Mouse (Mus musculus) brown adipose tissue, adult 24 weeks (tissue): ENCODE results near the gene Hdgfl1. TPM values are rescaled to one million over a fixed set of nuclear protein-coding genes. Genes with fewer than 3 reads are reported as not detected.

ENCODE experiments used
- H3K27ac ChIP-seq: fragments of 200-500 bp; replicated peaks from 2 replicates; pipeline ENCODE4 v1.5.1; 2012; ENCODE audit warnings: low read depth, mild to moderate bottlenecking, low read length
- H3K4me1 ChIP-seq: fragments of 200-500 bp; 2 replicates; pipeline ENCODE4 v1.6.1; 2012; ENCODE audit warnings: low read length, mixed read lengths; ENCODE audit not compliant: control insufficient read depth, insufficient read depth, insufficient read length
- H3K4me3 ChIP-seq: fragments of 200-500 bp; 2 replicates; pipeline ENCODE4 v1.5.1; 2012; ENCODE audit warnings: low read depth, mild to moderate bottlenecking, low read length, moderate library complexity; ENCODE audit not compliant: insufficient read depth
- polyA plus RNA-seq: library from polyadenylated mRNA; stranded (reverse); fragments of >200 nt; gene quantifications from 2 replicates; pipeline ENCODE4 v1.2.4, GENCODE M21; 2012; ENCODE audit not compliant: missing spikeins, insufficient read depth, insufficient read length

The Hdgfl1 gene
- polyA plus RNA-seq, result not detected in 2 replicates

- Histone ChIP-seq H3K4me3 (no peak within 1 kb of the TSS), H3K4me1 (no peaks in the 10 kb centered on the region), H3K27ac (no peak within 1 kb of the TSS)
Observed at GRCm38 (mm10) chr13:26769955-26770354, at the start of gene Hdgfl1. Gene Hdgfl1 (minus strand): TSS chr13:26770165.

DNA sequence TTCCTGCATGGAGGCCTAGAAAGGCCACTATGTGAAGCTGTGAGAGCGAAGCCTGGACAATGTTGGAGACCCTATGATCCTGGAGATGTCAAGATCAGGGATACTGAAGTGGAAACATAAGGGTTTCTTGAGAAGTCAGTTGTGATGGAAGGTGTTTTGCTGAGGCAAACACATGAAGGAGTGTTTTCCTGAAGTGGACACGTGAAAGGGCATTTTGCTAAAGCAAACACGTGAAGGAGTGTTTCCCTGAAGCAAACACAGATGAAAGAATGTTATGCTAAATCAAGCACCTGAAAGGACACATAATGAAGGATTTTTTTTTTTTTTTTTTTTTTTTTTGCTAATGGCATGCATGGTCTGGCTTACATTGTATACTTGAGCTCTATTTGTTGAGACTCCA is 25.5 kb upstream of the Hdgfl1 start:
- no peak overlapping the region for H3K4me3 ChIP-seq

GRCm38 (mm10) chr13:26769424-26769823 is 541 bp downstream of the Hdgfl1 start:
- Histone ChIP-seq H3K27ac (no peak overlapping the region), H3K4me1 (no peaks in the 10 kb centered on the region), H3K4me3 (no peak overlapping the region)

More for the DNA sequence above, 25.5 kb upstream of the Hdgfl1 start:
- no peaks in the 10 kb centered on the region for H3K4me1 ChIP-seq
- H3K27ac ChIP-seq, result no peak overlapping the region

DNA sequence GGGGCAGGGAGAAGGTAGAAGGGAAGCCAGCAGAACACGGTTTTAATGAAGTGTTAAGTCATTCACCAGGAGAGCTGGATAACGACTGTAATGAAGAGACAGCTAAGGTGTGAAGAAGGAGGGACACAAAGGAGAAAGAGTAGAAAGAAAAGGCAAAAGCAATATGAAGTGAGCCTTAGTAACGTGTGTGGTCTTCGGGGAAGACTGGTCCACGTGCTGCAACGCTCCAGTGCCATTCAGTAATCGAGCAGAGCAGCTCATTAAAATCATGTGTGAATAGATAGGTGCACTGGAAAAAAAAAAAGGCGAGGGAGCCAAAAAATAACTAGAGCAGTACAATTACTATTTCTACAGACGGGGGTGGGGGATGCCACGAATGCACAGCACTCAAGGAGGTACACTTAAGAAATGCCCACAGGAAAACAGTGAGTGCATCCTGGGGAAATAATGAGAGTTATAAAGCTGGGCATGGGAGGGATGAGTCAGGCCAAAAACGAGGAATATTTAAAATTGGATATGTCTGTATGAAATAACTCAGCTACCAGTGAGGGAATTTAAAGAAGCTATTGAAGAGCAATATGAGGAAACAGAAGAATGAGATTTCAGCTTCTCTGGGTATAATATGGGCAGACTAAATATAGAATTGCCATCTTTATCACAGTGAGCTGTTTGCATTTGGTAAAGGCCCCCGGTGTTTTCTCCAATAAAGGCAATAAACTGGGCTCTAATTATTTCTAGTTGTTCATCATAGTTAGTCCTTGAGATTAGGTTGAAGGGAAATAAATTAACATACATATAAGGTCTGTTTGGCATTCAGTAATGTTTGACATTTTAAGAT is 7.8 kb downstream of the Hdgfl1 start:
- Histone ChIP-seq H3K4me3 (no peak overlapping the region), H3K4me1 (no peaks in the 10 kb centered on the region), H3K27ac (no peak overlapping the region)

DNA sequence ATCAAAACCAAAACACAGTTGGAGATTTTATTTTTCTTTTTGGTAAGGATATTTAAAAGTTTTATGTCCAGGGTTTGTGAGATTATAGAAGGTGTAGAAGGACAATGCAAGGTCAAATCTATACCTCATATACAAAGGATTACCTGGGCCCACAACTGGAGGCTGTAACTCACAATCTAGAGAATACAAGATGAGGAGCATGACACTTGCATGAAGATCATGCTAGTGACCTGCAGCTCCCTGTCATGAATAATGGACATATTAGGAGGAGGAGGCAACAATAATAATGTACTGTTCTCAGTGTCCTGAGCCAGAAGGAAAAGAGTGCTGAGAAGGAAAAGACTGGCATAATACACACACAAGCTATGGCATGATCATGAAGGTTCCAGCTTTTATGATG is 17.1 kb downstream of the Hdgfl1 start:
- Histone ChIP-seq H3K27ac (no peak overlapping the region), H3K4me1 (no peaks in the 10 kb centered on the region), H3K4me3 (no peak overlapping the region)

DNA sequence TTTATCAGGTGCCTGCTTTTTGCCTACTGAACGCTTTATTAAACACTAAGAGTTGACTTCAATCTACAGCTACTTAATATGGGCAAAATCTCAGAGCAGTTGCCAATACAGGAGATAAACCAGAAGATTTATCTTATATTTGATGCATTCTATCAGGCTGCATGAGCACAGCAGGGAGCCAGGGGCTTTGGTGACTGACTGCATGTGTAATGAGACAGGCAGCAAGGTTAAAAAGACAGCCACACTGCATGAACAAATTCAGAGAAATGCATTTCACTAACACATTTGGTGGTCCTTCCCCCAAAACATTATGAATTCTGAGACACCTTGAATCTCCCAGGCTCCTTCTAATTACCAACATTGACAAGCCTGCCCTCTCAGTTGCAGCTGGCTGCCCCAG is 17.6 kb downstream of the Hdgfl1 start:
- no peak overlapping the region for H3K27ac ChIP-seq
- no peaks in the 10 kb centered on the region for H3K4me1 ChIP-seq

GRCm38 (mm10) chr13:26745760-26746457 is 24.1 kb downstream of the Hdgfl1 start:
- no peaks in the 10 kb centered on the region for H3K4me1 ChIP-seq
- no peak overlapping the region for H3K27ac ChIP-seq
- H3K4me3 ChIP-seq, result no peak overlapping the region

More for the DNA sequence above, 17.6 kb downstream of the Hdgfl1 start:
- no peak overlapping the region for H3K4me3 ChIP-seq

- Histone ChIP-seq H3K4me3 (no peak overlapping the region), H3K27ac (no peak overlapping the region), H3K4me1 (no peaks in the 10 kb centered on the region)
Observed at GRCm38 (mm10) chr13:26745059-26745759, 24.8 kb downstream of the Hdgfl1 start.

- H3K4me3 ChIP-seq, result no peak overlapping the region
- H3K4me1 ChIP-seq, result no peaks in the 10 kb centered on the region
- no peak overlapping the region for H3K27ac ChIP-seq
Observed at GRCm38 (mm10) chr13:26744068-26744467, 25.9 kb downstream of the Hdgfl1 start.

GRCm38 (mm10) chr13:26734981-26735380 is 35.0 kb downstream of the Hdgfl1 start:
- Histone ChIP-seq H3K4me3 (no peak overlapping the region), H3K27ac (no peak overlapping the region), H3K4me1 (no peaks in the 10 kb centered on the region)

DNA sequence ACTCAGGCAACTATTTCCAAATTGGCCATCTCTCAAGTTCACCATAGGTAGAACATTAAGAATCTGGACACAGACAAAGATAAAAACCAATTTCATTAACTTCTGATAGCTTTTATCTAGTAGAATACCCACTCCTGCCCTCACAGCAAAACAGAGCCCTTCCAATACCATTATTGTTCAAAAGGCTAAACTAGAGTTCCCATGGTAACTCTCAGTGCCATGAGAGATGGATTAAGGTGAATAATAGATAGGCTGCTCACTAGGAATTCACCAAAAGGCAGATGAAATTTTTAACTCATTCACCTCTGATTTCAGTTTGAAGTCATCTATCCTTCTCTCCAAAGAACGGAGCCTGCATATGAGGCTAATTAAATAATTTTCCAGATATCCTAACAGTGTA is 45.7 kb downstream of the Hdgfl1 start:
- H3K27ac ChIP-seq, result no peak overlapping the region
- no peaks in the 10 kb centered on the region for H3K4me1 ChIP-seq
- H3K4me3 ChIP-seq, result no peak overlapping the region

DNA sequence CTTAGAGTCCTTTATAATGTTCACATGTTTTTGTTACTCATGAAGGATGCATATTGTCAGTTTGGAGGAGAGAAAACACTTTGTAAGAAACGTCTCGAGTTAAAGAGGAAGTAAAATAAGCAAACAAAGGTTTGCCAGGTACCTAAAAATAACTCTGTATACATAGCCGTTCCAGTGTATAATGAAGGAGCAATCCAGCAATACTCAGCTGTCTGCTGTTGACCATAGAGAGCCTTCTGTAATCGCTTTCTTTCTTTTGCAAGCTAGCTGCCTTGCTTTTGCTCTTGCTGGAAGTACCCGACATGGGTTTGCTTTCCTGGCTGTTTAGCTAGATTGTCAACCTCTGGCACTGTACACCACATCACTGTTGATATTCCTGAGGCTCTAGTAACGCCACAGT is 48.6 kb downstream of the Hdgfl1 start:
- Histone ChIP-seq H3K4me1 (no peaks in the 10 kb centered on the region), H3K27ac (no peak overlapping the region), H3K4me3 (no peak overlapping the region)

GRCm38 (mm10) chr13:26720917-26721316 is 49.0 kb downstream of the Hdgfl1 start:
- H3K27ac ChIP-seq, result no peak overlapping the region
- H3K4me3 ChIP-seq, result no peak overlapping the region
- no peaks in the 10 kb centered on the region for H3K4me1 ChIP-seq

GRCm38 (mm10) chr13:26719146-26719715 is 50.7 kb downstream of the Hdgfl1 start:
- Histone ChIP-seq H3K27ac (no peak overlapping the region), H3K4me1 (no peaks in the 10 kb centered on the region), H3K4me3 (no peak overlapping the region)
